Mouse (Mus musculus) stomach, embryonic 14.5 days (tissue): ENCODE measurements around the gene Akr1b7. TPM values are rescaled to one million over a fixed set of nuclear protein-coding genes. Genes with fewer than 3 reads are reported as not detected.
A peak's percentile ranks its signal among the peaks of the same experiment; 100 is the strongest.
"Not testable (repeated sequence)": the region's sequence is repeated elsewhere in the genome, so short reads cannot be mapped to it uniquely, and the experiment has no call there.

Experiments
- ATAC-seq: fragments of 200-750 bp; cut with Nextera tagmentation; 2 replicates; pipeline ENCODE4 v1.8.0; 2017; ENCODE audit warnings: low read depth, moderate TSS enrichment; ENCODE audit not compliant: insufficient number of reproducible peaks, insufficient read depth, low FRiP score
- H3K27ac ChIP-seq: fragments of 300-500 bp; sonication (generic); 2 replicates; pipeline ENCODE4 v1.5.1; 2014; ENCODE audit warnings: mild to moderate bottlenecking, low read length, moderate library complexity, mixed read lengths
- H3K27me3 ChIP-seq: fragments of 300-500 bp; sonication (generic); 2 replicates; pipeline ENCODE4 v1.6.1; 2014; ENCODE audit warnings: low read length, control low read depth, mixed read lengths; ENCODE audit not compliant: control insufficient read depth, insufficient read depth
- H3K36me3 ChIP-seq: fragments of 300-500 bp; sonication (generic); 2 replicates; pipeline ENCODE4 v1.6.1; 2014; ENCODE audit warnings: mild to moderate bottlenecking, control low read depth, low read length, moderate library complexity, mixed read lengths; ENCODE audit not compliant: control insufficient read depth, insufficient read depth
- H3K4me1 ChIP-seq: fragments of 300-500 bp; sonication (generic); 2 replicates; pipeline ENCODE4 v1.6.1; 2014; ENCODE audit warnings: low read length, control low read depth, mixed read lengths; ENCODE audit not compliant: control insufficient read depth, insufficient read depth
- H3K4me2 ChIP-seq: fragments of 300-500 bp; sonication (generic); replicated peaks from 2 replicates; pipeline ENCODE4 v1.6.1; 2014; ENCODE audit warnings: low read depth, low read length, control low read depth
- H3K4me3 ChIP-seq: fragments of 300-500 bp; sonication (generic); 2 replicates; pipeline ENCODE4 v1.5.1; 2014; ENCODE audit warnings: low read depth, low read length, control low read depth
- H3K9ac ChIP-seq: fragments of 300-500 bp; sonication (generic); replicated peaks from 2 replicates; pipeline ENCODE4 v1.6.1; 2014; ENCODE audit warnings: low read depth, mild to moderate bottlenecking, control low read depth, low read length, moderate library complexity, mixed read lengths
- H3K9me3 ChIP-seq: fragments of 300-500 bp; sonication (generic); 2 replicates; pipeline ENCODE4 v1.6.1; 2016; ENCODE audit warnings: low read depth, low read length, control low read depth; ENCODE audit not compliant: control insufficient read depth
- WGBS: fragments of 180-500 bp; shearing (Covaris S2); extraction: QIAGEN DNeasy Blood & Tissue Kit; methylation state at CpG from one replicate; pipeline ENCODE4 v1.1.7; 2014; 5-methylcytosine and 5-hydroxymethylcytosine counted together
- polyA plus RNA-seq: library from polyadenylated mRNA; unstranded; fragments of >200 nt; fragmentation: Nextera tagmentation; extraction: Ambion mirVana; gene quantifications from 2 replicates; pipeline ENCODE4 v1.2.1, GENCODE M21; 2014

Gene Akr1b7
- not detected in 2 replicates for polyA plus RNA-seq

- no peak within 1 kb of the TSS for H3K9ac ChIP-seq
- ATAC-seq = no peak
- no peak within 1 kb of the TSS for H3K27ac ChIP-seq
- no peaks in the 10 kb centered on the region for H3K27me3 ChIP-seq
- no peaks in the 10 kb centered on the region for H3K4me1 ChIP-seq
- no peaks in the 10 kb centered on the region for H3K36me3 ChIP-seq
- no peaks in the 10 kb centered on the region for H3K9me3 ChIP-seq
- H3K4me3 ChIP-seq = no peak within 1 kb of the TSS
- H3K4me2 ChIP-seq = no peak within 1 kb of the TSS
- WGBS = 62% methylated on average over 6 of the region's 6 CpGs
These were observed at the start of gene Akr1b7 for GRCm38 (mm10) chr6:34412023-34412422. Akr1b7 (plus strand) TSS chr6:34412334.

GRCm38 (mm10) chr6:34364217-34365136, 47.7 kb upstream of the Akr1b7 start:
- no peak for ATAC-seq
- no peak overlapping the region for H3K9ac ChIP-seq
- WGBS = 84% methylated on average over 12 of the region's 12 CpGs
- H3K27ac ChIP-seq = no peak overlapping the region
- no peaks in the 10 kb centered on the region for H3K27me3 ChIP-seq
- no peaks in the 10 kb centered on the region for H3K4me1 ChIP-seq
- H3K4me3 ChIP-seq = no peak overlapping the region
- no peaks in the 10 kb centered on the region for H3K36me3 ChIP-seq
- H3K9me3 ChIP-seq = no peaks in the 10 kb centered on the region
- H3K4me2 ChIP-seq = no peak overlapping the region

DNA sequence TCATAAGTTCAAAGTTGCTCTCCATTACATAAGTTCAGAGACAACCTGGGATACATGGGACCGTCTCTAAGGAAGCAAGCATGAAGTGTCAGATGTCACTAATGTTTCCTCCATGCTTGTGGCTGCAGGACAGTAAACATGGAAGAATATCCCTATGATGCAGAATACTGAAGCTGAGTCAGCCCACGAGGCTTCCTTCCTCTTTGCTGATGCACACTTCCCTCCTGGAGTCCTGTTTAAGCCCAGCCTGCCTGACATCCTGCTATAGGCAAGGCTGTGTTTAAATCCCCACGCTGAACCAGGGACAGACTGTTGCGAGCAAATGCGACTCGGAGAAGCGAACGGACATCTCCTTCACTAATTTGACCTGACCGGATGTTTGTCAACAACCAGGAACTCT, 44.1 kb upstream of the Akr1b7 start:
- no peak for ATAC-seq
- WGBS = 79% methylated on average over 9 of the region's 9 CpGs
- H3K9ac ChIP-seq = no peak overlapping the region

GRCm38 (mm10) chr6:34370081-34370480, 42.1 kb upstream of the Akr1b7 start:
- Histone ChIP-seq H3K4me1 (no peaks in the 10 kb centered on the region), H3K9ac (no peak overlapping the region), H3K4me2 (no peak overlapping the region), H3K27me3 (no peaks in the 10 kb centered on the region), H3K4me3 (no peak overlapping the region), H3K36me3 (no peaks in the 10 kb centered on the region), H3K27ac (no peak overlapping the region), H3K9me3 (no peaks in the 10 kb centered on the region)
- no peak for ATAC-seq
- WGBS = 82% methylated on average over 8 of the region's 8 CpGs

More for the DNA sequence above, 44.1 kb upstream of the Akr1b7 start:
- Histone ChIP-seq H3K27me3 (no peaks in the 10 kb centered on the region), H3K36me3 (no peaks in the 10 kb centered on the region), H3K4me3 (no peak overlapping the region), H3K9me3 (no peaks in the 10 kb centered on the region), H3K4me2 (no peak overlapping the region), H3K4me1 (no peaks in the 10 kb centered on the region), H3K27ac (no peak overlapping the region)

GRCm38 (mm10) chr6:34371700-34372351, 40.3 kb upstream of the Akr1b7 start:
- no peak overlapping the region for H3K9ac ChIP-seq
- H3K4me3 ChIP-seq = no peak overlapping the region
- no peaks in the 10 kb centered on the region for H3K27me3 ChIP-seq
- no peaks in the 10 kb centered on the region for H3K36me3 ChIP-seq
- no peaks in the 10 kb centered on the region for H3K4me1 ChIP-seq
- H3K27ac ChIP-seq = no peak overlapping the region
- H3K9me3 ChIP-seq = no peaks in the 10 kb centered on the region
- H3K4me2 ChIP-seq = no peak overlapping the region
- WGBS = 25% methylated on average over 18 of the region's 18 CpGs
- no peak for ATAC-seq

- Histone ChIP-seq H3K4me2 (no peak overlapping the region), H3K9me3 (no peaks in the 10 kb centered on the region), H3K9ac (no peak overlapping the region), H3K27ac (no peak overlapping the region), H3K4me1 (no peaks in the 10 kb centered on the region), H3K36me3 (no peaks in the 10 kb centered on the region), H3K27me3 (no peaks in the 10 kb centered on the region), H3K4me3 (no peak overlapping the region)
- no peak for ATAC-seq
- 81% methylated on average over 7 of the region's 7 CpGs for WGBS
These were observed 38.3 kb upstream of the Akr1b7 start for GRCm38 (mm10) chr6:34373841-34374240.

DNA sequence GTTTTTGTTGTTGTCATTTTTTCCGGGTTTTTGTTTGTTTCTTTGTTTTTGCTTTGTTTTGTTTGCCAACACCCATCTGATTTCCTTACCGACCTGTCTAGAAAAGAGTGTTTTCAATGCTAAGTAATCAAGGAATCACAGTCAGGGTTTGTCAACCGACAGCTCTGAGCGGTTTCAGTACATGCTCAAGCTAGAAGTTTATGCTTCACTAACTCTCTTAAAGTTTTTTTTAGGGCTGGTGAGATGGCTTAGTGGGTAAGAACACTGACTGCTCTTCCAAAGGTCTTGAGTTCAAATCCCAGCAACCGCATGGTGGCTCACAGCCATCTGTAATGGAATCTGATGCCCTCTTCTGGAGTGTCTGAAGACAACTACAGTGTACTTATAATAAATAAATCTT, 36.2 kb upstream of the Akr1b7 start:
- H3K4me2 ChIP-seq, H3K27me3 ChIP-seq, H3K9ac ChIP-seq, H3K4me1 ChIP-seq, H3K27ac ChIP-seq, H3K36me3 ChIP-seq, H3K9me3 ChIP-seq, H3K4me3 ChIP-seq, ATAC-seq: not testable (repeated sequence)
- WGBS = 82% methylated on average over 5 of the region's 5 CpGs

DNA sequence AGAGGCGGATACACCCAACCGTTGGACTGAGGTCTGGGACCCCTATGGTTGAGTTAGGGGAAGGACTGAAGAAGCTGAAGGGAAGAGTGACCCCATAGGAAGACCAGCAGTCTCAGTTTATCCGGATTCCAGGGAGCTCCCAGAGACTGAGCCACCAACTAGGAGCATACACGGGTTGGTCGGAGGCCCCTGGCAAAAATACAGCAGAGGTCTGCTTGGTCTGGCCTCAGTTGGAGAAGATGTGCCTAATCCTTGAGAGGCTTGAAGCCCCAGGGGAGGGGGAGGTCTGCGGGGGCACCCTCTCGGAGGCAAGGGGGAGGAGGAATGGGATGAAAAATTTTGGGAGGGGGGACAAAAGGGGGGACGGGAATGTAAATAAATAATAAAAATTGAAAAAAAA, 28.7 kb upstream of the Akr1b7 start:
- Histone ChIP-seq H3K27me3 (no peaks in the 10 kb centered on the region), H3K9me3 (no peaks in the 10 kb centered on the region), H3K4me1 (no peaks in the 10 kb centered on the region), H3K27ac (no peak overlapping the region), H3K9ac (no peak overlapping the region), H3K4me2 (peak overlapping the region; percentile 74), H3K4me3 (no peak overlapping the region), H3K36me3 (no peaks in the 10 kb centered on the region)
- WGBS = 46% methylated on average over 8 of the region's 8 CpGs
- ATAC-seq = no peak
